Mouse (Mus musculus): Measurements from ENCODE around the gene Ell2. TPM values are rescaled to one million over a fixed set of nuclear protein-coding genes. Genes with fewer than 3 reads are reported as not detected.

Ell2 gene
- polyA plus RNA-seq, 1 experiment from 2014 or later = 1.1 TPM

GRCm38 (mm10) chr13:75738957-75739356, 32.4 kb downstream of the Ell2 start:
- WGBS = 89% methylated on average over 3 of the region's 3 CpGs
- Histone ChIP-seq H3K4me1 (ENCODE audit: control insufficient read depth, insufficient read depth, low read length) (no peaks in the 10 kb centered on the region), H3K9ac (replicated peaks; ENCODE audit: low read length) (no peak overlapping the region), H3K9me3 (ENCODE audit: control insufficient read depth, low read length) (no peaks in the 10 kb centered on the region), H3K36me3 (ENCODE audit: control insufficient read depth, insufficient read depth, low read length) (no peaks in the 10 kb centered on the region), H3K27ac (replicated peaks; ENCODE audit: low read depth, low read length) (no peak overlapping the region), H3K4me2 (ENCODE audit: low read length) (no peak overlapping the region), H3K27me3 (ENCODE audit: control insufficient read depth, insufficient read depth, low read length) (no peaks in the 10 kb centered on the region), H3K4me3 (replicated peaks; ENCODE audit: low read depth, low read length) (no peak overlapping the region)
- no peak for ATAC-seq (ENCODE audit: low FRiP score, low TSS enrichment)
- no peak for DNase-seq

GRCm38 (mm10) chr13:75740018-75740417, 33.5 kb downstream of the Ell2 start:
- DNase-seq = no peak
- Histone ChIP-seq H3K4me3 (replicated peaks; ENCODE audit: low read depth, low read length) (no peak overlapping the region), H3K36me3 (ENCODE audit: control insufficient read depth, insufficient read depth, low read length) (no peaks in the 10 kb centered on the region), H3K27me3 (ENCODE audit: control insufficient read depth, insufficient read depth, low read length) (no peaks in the 10 kb centered on the region), H3K4me1 (ENCODE audit: control insufficient read depth, insufficient read depth, low read length) (no peaks in the 10 kb centered on the region), H3K4me2 (ENCODE audit: low read length) (no peak overlapping the region), H3K27ac (replicated peaks; ENCODE audit: low read depth, low read length) (no peak overlapping the region), H3K9me3 (ENCODE audit: control insufficient read depth, low read length) (no peaks in the 10 kb centered on the region), H3K9ac (replicated peaks; ENCODE audit: low read length) (no peak overlapping the region)
- ATAC-seq (ENCODE audit: low FRiP score, low TSS enrichment) = no peak
- WGBS = 92% methylated on average over 3 of the region's 3 CpGs

GRCm38 (mm10) chr13:75741119-75741518, 34.6 kb downstream of the Ell2 start:
- 94% methylated on average over 3 of the region's 3 CpGs for WGBS
- no peak overlapping the region for H3K9ac ChIP-seq (replicated peaks; ENCODE audit: low read length)
- no peaks in the 10 kb centered on the region for H3K4me1 ChIP-seq (ENCODE audit: control insufficient read depth, insufficient read depth, low read length)
- H3K36me3 ChIP-seq (ENCODE audit: control insufficient read depth, insufficient read depth, low read length) = no peaks in the 10 kb centered on the region
- H3K9me3 ChIP-seq (ENCODE audit: control insufficient read depth, low read length) = no peaks in the 10 kb centered on the region
- H3K27me3 ChIP-seq (ENCODE audit: control insufficient read depth, insufficient read depth, low read length) = no peaks in the 10 kb centered on the region
- DNase-seq (no peak), ATAC-seq (ENCODE audit: low FRiP score, low TSS enrichment) (no peak)
- H3K27ac ChIP-seq (replicated peaks; ENCODE audit: low read depth, low read length) = no peak overlapping the region
- no peak overlapping the region for H3K4me2 ChIP-seq (ENCODE audit: low read length)
- no peak overlapping the region for H3K4me3 ChIP-seq (replicated peaks; ENCODE audit: low read depth, low read length)

DNA sequence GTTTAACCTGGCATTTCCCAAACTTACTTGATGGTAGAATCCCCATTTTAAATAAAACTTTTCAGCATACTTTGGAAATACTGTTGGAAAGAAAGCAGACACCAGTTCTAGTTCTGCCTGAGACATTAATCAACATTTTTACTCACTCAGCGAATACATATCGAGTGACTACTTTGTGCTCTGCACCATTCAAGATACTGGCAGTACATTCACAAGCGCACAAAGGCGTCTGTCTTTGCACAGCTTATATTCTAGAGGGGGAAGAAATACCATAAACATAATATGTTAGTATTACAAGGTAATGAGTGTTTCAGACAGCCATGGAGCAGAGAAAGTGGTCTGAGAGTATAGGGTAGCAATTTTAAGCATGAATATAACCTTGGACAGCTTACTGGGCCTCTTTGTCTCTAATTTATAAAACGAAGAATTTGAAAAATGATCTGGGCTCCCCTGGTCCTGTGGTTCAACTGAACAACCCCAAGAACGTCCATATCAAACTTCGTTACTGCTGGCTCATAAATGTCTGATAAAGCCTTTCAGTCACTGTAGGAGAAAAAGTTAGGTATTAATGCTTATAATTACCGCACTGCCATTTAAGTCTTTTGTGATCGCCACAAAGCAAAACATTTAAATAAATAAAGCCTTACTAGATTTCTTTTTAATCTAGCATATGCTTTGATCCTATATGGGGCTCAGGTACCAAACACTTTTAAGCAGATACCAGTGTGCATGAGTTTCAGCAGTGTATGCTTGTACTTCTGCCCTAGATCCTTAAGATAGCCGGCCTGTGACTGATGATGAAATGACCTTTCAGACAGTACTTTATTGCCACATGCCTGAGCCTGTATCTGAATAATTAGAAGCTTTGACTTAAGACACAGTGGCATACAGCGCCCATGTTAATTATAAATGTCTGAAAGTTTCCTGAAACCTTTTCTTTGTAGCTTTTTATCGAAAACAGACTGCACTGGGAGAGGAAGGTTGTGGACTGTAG, 35.5 kb downstream of the Ell2 start:
- no peaks in the 10 kb centered on the region for H3K36me3 ChIP-seq (ENCODE audit: control insufficient read depth, insufficient read depth, low read length)
- no peak overlapping the region for H3K4me3 ChIP-seq (replicated peaks; ENCODE audit: low read depth, low read length)
- ATAC-seq (ENCODE audit: low FRiP score, low TSS enrichment) (no peak), DNase-seq (no peak)
- no peak overlapping the region for H3K4me2 ChIP-seq (ENCODE audit: low read length)
- no peaks in the 10 kb centered on the region for H3K9me3 ChIP-seq (ENCODE audit: control insufficient read depth, low read length)
- WGBS = 93% methylated on average over 12 of the region's 12 CpGs
- H3K4me1 ChIP-seq (ENCODE audit: control insufficient read depth, insufficient read depth, low read length) = no peaks in the 10 kb centered on the region
- H3K27me3 ChIP-seq (ENCODE audit: control insufficient read depth, insufficient read depth, low read length) = no peaks in the 10 kb centered on the region
- no peak overlapping the region for H3K9ac ChIP-seq (replicated peaks; ENCODE audit: low read length)
- no peak overlapping the region for H3K27ac ChIP-seq (replicated peaks; ENCODE audit: low read depth, low read length)

- Histone ChIP-seq H3K9me3 (ENCODE audit: control insufficient read depth, low read length) (no peaks in the 10 kb centered on the region), H3K27me3 (ENCODE audit: control insufficient read depth, insufficient read depth, low read length) (no peaks in the 10 kb centered on the region), H3K27ac (replicated peaks; ENCODE audit: low read depth, low read length) (no peak overlapping the region), H3K36me3 (ENCODE audit: control insufficient read depth, insufficient read depth, low read length) (no peaks in the 10 kb centered on the region), H3K4me3 (replicated peaks; ENCODE audit: low read depth, low read length) (no peak overlapping the region), H3K4me2 (ENCODE audit: low read length) (no peak overlapping the region), H3K4me1 (ENCODE audit: control insufficient read depth, insufficient read depth, low read length) (no peaks in the 10 kb centered on the region), H3K9ac (replicated peaks; ENCODE audit: low read length) (no peak overlapping the region)
- ATAC-seq (ENCODE audit: low FRiP score, low TSS enrichment) = no peak
- no peak for DNase-seq
- 91% methylated on average over 3 of the region's 3 CpGs for WGBS
Measured at GRCm38 (mm10) chr13:75742970-75743369, 36.4 kb downstream of the Ell2 start.

DNA sequence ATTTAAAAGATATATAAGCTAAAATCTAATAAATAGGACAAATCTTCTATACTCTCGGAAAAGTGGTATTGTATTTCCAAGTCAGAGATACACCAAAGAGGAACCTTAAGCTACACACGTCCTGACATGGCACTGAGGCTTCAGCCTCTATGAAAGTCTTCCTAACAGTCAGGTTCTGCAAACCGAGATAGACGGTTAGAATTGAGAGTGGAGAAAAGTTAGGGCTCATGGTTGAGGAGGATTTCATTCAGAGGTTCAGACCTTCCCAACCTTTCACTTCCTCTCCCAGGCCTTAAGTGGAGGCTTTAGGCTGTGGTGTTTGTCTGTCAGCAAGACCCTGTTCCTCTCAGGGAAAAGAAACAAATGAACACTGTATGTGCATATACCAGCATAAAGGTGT, 37.5 kb downstream of the Ell2 start:
- no peak for DNase-seq
- 93% methylated on average over 4 of the region's 4 CpGs for WGBS
- Histone ChIP-seq H3K9me3 (ENCODE audit: control insufficient read depth, low read length) (no peaks in the 10 kb centered on the region), H3K9ac (replicated peaks; ENCODE audit: low read length) (no peak overlapping the region), H3K4me1 (ENCODE audit: control insufficient read depth, insufficient read depth, low read length) (no peaks in the 10 kb centered on the region), H3K4me3 (replicated peaks; ENCODE audit: low read depth, low read length) (no peak overlapping the region), H3K4me2 (ENCODE audit: low read length) (no peak overlapping the region), H3K27me3 (ENCODE audit: control insufficient read depth, insufficient read depth, low read length) (no peaks in the 10 kb centered on the region), H3K27ac (replicated peaks; ENCODE audit: low read depth, low read length) (no peak overlapping the region), H3K36me3 (ENCODE audit: control insufficient read depth, insufficient read depth, low read length) (no peaks in the 10 kb centered on the region)
- no peak for ATAC-seq (ENCODE audit: low FRiP score, low TSS enrichment)

DNA sequence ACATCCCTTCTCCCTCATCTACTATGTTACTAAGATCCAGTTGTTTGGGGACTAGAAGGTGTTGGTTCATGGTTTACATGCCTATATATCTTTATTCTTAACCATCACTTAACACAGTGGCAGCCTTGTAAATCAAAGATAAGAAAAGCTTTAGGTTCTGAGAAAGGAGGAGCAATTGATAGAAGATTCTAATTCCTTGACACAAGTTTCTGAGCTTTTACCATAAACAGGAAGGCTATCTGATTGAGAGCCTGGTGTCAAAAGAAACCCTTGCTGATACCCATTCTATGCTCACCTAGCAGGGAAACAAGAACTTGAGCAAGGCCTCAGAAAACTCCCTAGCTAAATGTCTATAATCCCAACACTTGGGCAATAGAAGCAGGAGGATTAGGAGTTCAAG, 38.8 kb downstream of the Ell2 start:
- H3K27me3 ChIP-seq (ENCODE audit: control insufficient read depth, insufficient read depth, low read length) = no peaks in the 10 kb centered on the region
- H3K9me3 ChIP-seq (ENCODE audit: control insufficient read depth, low read length) = no peaks in the 10 kb centered on the region
- H3K4me1 ChIP-seq (ENCODE audit: control insufficient read depth, insufficient read depth, low read length) = no peaks in the 10 kb centered on the region
- DNase-seq (no peak), ATAC-seq (ENCODE audit: low FRiP score, low TSS enrichment) (no peak)
- no peak overlapping the region for H3K27ac ChIP-seq (replicated peaks; ENCODE audit: low read depth, low read length)
- no peaks in the 10 kb centered on the region for H3K36me3 ChIP-seq (ENCODE audit: control insufficient read depth, insufficient read depth, low read length)
- no peak overlapping the region for H3K4me3 ChIP-seq (replicated peaks; ENCODE audit: low read depth, low read length)
- H3K9ac ChIP-seq (replicated peaks; ENCODE audit: low read length) = no peak overlapping the region
- H3K4me2 ChIP-seq (ENCODE audit: low read length) = no peak overlapping the region

DNA sequence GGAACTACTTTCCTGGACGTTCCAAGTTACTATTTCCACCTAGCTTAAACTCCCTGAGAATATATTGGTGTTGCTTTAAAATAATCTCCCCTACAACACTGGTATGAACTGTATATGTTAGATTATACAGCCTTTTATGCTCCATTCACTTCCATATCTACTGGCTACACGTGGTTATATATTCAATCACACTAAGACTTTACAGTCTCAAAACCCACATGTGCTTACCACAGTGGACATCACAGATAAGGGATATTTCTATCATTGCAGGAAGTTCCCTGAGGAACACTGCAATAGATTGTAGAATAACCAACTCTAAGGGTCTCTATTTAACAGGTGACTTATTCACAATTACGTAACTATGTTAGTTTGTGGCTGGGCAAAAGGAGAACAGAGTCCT, 40.7 kb downstream of the Ell2 start:
- 92% methylated on average over 3 of the region's 3 CpGs for WGBS
- DNase-seq (no peak), ATAC-seq (ENCODE audit: low FRiP score, low TSS enrichment) (no peak)
- H3K4me2 ChIP-seq (ENCODE audit: low read length) = no peak overlapping the region
- no peak overlapping the region for H3K4me3 ChIP-seq (replicated peaks; ENCODE audit: low read depth, low read length)
- no peaks in the 10 kb centered on the region for H3K36me3 ChIP-seq (ENCODE audit: control insufficient read depth, insufficient read depth, low read length)
- no peaks in the 10 kb centered on the region for H3K27me3 ChIP-seq (ENCODE audit: control insufficient read depth, insufficient read depth, low read length)
- no peaks in the 10 kb centered on the region for H3K9me3 ChIP-seq (ENCODE audit: control insufficient read depth, low read length)
- no peak overlapping the region for H3K9ac ChIP-seq (replicated peaks; ENCODE audit: low read length)
- H3K27ac ChIP-seq (replicated peaks; ENCODE audit: low read depth, low read length) = no peak overlapping the region
- H3K4me1 ChIP-seq (ENCODE audit: control insufficient read depth, insufficient read depth, low read length) = no peaks in the 10 kb centered on the region

- no peak for DNase-seq
- H3K4me3 ChIP-seq (replicated peaks; ENCODE audit: low read depth, low read length) = no peak overlapping the region
- no peaks in the 10 kb centered on the region for H3K36me3 ChIP-seq (ENCODE audit: control insufficient read depth, insufficient read depth, low read length)
Measured at GRCm38 (mm10) chr13:75748685-75749084, 42.1 kb downstream of the Ell2 start.

More at GRCm38 (mm10) chr13:75748685-75749084, 42.1 kb downstream of the Ell2 start:
- H3K4me1 ChIP-seq (ENCODE audit: control insufficient read depth, insufficient read depth, low read length) = no peaks in the 10 kb centered on the region
- H3K27me3 ChIP-seq (ENCODE audit: control insufficient read depth, insufficient read depth, low read length) = no peaks in the 10 kb centered on the region
- WGBS = 93% methylated on average over 7 of the region's 7 CpGs
- no peak overlapping the region for H3K27ac ChIP-seq (replicated peaks; ENCODE audit: low read depth, low read length)
- H3K9me3 ChIP-seq (ENCODE audit: control insufficient read depth, low read length) = no peaks in the 10 kb centered on the region
- H3K9ac ChIP-seq (replicated peaks; ENCODE audit: low read length) = no peak overlapping the region
- no peak overlapping the region for H3K4me2 ChIP-seq (ENCODE audit: low read length)
- no peak for ATAC-seq (ENCODE audit: low FRiP score, low TSS enrichment)

Data from midbrain, embryonic 14.5 days (tissue).